Mouse (Mus musculus): ENCODE measurements at regions not wholly inside any gene's neighbourhood (a gene's known extent, or its start where the extent isn't known, plus 50 kb on each side); places are given as distances from the start of the nearest gene placed in this dataset.

DNA sequence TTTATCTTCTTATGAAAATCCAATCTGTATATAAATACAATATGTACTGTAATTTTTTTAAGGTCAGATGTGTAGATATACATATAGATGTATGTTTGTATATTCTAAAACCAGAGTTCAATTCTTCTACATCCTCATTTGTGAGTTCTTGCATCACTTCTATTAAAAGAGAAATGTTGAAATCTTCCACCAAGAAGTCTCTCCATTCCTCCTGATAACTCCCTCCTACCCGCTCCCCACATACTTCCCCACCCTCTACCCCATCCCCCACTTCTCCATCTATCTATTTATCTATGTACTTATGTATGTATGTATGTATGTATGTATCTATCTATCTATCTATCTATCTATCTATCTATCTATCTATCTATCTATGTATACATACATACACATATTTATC, 285.3 kb downstream of the Lmo4 start:
- Histone ChIP-seq H3K27me3 (ENCODE audit: insufficient read depth, low read length) (no peaks in the 10 kb centered on the region), H3K4me2 (replicated peaks; ENCODE audit: low read depth, low read length) (no peak overlapping the region), H3K27ac (ENCODE audit: low read length) (no peak overlapping the region), H3K9ac (replicated peaks; ENCODE audit: low read length) (no peak overlapping the region), H3K4me3 (ENCODE audit: low read length) (no peak overlapping the region), H3K36me3 (ENCODE audit: insufficient read depth, low read length) (no peaks in the 10 kb centered on the region), H3K4me1 (ENCODE audit: insufficient read depth, low read length) (peaks cover 5% of the 10 kb centered on the region), H3K9me3 (ENCODE audit: low read length) (no peaks in the 10 kb centered on the region)
- no peak for ATAC-seq (ENCODE audit: low FRiP score, low TSS enrichment)
- 80% methylated on average over 1 of the region's 1 CpGs for WGBS

DNA sequence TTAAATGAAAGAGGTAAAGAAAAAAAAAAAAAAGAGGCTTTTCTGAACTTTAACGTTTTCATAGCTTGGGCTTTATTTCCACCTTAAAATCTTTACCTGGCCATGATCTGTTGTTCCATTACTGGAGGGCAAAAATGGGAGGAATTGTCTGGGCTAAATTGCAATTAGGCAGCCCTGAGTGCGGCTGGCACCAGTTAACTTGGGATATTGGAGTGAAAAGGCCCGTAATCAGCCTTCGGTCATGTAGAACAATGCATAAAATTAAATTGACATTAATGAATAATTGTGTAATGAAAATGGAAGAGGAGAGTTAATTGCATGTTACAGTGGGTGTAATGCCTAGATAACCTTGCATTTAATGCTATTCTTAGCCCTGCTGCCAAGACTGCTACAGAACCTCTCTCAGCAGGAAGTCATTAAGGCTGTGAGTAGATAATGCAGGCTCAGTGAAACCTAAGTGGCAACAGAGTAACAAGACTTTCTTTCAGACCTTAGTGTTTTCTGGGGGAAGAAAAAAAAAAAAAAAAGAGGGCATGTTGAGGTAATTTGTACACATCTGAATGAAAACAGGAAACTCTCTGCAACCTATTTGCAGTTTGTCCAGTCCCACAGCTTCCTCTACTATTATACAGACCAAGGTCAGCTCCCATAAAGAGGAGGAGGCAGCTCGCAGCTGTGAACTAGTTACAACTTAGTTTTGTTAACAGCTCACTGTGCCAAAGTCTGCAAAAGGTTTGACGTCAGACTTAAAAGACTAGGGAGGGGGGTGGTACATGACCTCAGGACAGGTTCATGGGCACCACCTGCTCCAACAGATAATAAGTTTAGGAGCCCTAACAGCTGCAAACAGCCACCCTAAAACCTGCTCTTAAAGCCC, 290.4 kb downstream of the Lmo4 start:
- H3K4me3 ChIP-seq (ENCODE audit: low read length), result no peak overlapping the region
- H3K27me3 ChIP-seq (ENCODE audit: insufficient read depth, low read length), result no peaks in the 10 kb centered on the region
- H3K4me1 ChIP-seq (ENCODE audit: insufficient read depth, low read length), result peaks cover 8% of the 10 kb centered on the region
- WGBS, result 32% methylated on average over 6 of the region's 6 CpGs
- no peak overlapping the region for H3K27ac ChIP-seq (ENCODE audit: low read length)
- H3K9ac ChIP-seq (replicated peaks; ENCODE audit: low read length), result no peak overlapping the region
- ATAC-seq (ENCODE audit: low FRiP score, low TSS enrichment), result peak; percentile 74; the same call in 1 of the 2 replicates
- H3K9me3 ChIP-seq (ENCODE audit: low read length), result no peaks in the 10 kb centered on the region
- no peak overlapping the region for H3K4me2 ChIP-seq (replicated peaks; ENCODE audit: low read depth, low read length)
- no peaks in the 10 kb centered on the region for H3K36me3 ChIP-seq (ENCODE audit: insufficient read depth, low read length)

DNA sequence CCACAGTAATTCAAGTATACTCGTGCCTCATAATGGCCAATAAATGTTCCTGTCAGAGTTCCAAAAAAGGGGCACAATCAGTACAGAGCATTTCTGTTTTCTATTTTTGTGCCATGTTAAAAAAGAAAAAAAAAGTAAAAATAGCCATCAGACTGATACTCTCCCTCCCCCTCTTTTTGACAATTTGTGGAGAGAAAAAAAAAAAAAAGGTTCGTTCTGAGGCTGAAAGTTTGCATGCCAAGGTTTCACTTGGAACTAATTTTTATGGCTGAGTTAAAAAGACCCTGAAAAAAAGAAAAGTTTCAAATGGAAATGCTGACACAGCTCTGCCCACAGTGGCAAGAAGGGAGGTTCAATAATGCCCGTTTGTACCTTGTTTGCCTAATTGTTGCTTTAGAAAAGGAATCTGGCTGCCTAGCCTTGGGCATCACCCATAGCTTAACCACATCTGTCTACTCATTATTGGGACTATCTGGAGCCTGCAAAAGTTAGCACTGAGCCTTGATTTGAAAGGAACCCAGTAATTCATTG, 291.9 kb downstream of the Lmo4 start:
- Histone ChIP-seq H3K4me1 (ENCODE audit: insufficient read depth, low read length) (peaks cover 8% of the 10 kb centered on the region), H3K36me3 (ENCODE audit: insufficient read depth, low read length) (no peaks in the 10 kb centered on the region), H3K27ac (ENCODE audit: low read length) (no peak overlapping the region), H3K4me3 (ENCODE audit: low read length) (no peak overlapping the region), H3K9me3 (ENCODE audit: low read length) (no peaks in the 10 kb centered on the region), H3K27me3 (ENCODE audit: insufficient read depth, low read length) (no peaks in the 10 kb centered on the region), H3K9ac (replicated peaks; ENCODE audit: low read length) (no peak overlapping the region), H3K4me2 (replicated peaks; ENCODE audit: low read depth, low read length) (no peak overlapping the region)
- WGBS, result 53% methylated on average over 3 of the region's 3 CpGs
- ATAC-seq (ENCODE audit: low FRiP score, low TSS enrichment), result no peak

DNA sequence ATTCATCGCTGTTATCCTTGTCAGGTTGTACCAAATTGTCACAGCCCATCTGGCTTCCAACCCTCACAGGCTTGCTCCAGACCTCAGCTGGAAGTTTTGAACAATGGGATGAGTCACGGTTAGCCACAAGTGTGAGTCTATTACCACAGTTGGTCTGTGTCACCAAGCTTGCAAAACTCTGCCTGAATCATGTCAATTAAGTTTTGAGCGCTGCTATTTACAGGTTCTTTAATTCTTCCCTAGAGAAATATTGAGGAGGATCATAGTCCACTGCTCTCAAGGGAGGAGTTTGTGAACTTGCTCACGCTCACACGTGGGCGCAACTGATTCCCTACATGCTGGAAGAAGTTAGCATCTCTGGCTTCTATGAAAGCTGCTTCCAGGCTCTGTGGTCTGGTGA, 292.6 kb downstream of the Lmo4 start:
- H3K36me3 ChIP-seq (ENCODE audit: insufficient read depth, low read length), result no peaks in the 10 kb centered on the region
- WGBS, result 78% methylated on average over 6 of the region's 6 CpGs
- peaks cover 8% of the 10 kb centered on the region for H3K4me1 ChIP-seq (ENCODE audit: insufficient read depth, low read length)
- no peaks in the 10 kb centered on the region for H3K9me3 ChIP-seq (ENCODE audit: low read length)
- no peak overlapping the region for H3K4me2 ChIP-seq (replicated peaks; ENCODE audit: low read depth, low read length)
- H3K4me3 ChIP-seq (ENCODE audit: low read length), result no peak overlapping the region
- no peak overlapping the region for H3K27ac ChIP-seq (ENCODE audit: low read length)
- no peak for ATAC-seq (ENCODE audit: low FRiP score, low TSS enrichment)
- no peaks in the 10 kb centered on the region for H3K27me3 ChIP-seq (ENCODE audit: insufficient read depth, low read length)
- no peak overlapping the region for H3K9ac ChIP-seq (replicated peaks; ENCODE audit: low read length)

DNA sequence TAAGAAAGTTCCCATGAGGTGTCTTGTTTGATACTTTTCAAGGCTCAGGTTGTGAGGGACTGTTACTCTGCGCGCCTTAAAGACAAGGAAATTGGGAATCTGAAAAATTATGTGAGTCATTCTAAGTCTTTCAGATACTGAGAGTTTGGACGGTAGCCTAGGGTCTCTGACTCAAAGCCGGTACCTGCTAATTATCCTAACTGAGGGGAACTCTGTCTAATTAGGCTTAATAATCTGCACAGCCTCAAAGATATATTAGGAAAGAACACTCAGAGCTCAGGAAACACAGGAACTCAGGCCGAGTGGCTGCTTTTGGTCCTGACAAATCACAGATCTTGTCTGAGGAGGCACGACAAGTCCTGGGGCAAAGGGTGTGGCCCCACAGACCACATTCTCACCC, 295.7 kb downstream of the Lmo4 start:
- H3K4me1 ChIP-seq (ENCODE audit: insufficient read depth, low read length), result no peaks in the 10 kb centered on the region
- H3K27ac ChIP-seq (ENCODE audit: low read length), result no peak overlapping the region
- ATAC-seq (ENCODE audit: low FRiP score, low TSS enrichment), result no peak
- WGBS, result 71% methylated on average over 6 of the region's 6 CpGs
- no peaks in the 10 kb centered on the region for H3K36me3 ChIP-seq (ENCODE audit: insufficient read depth, low read length)
- no peak overlapping the region for H3K4me2 ChIP-seq (replicated peaks; ENCODE audit: low read depth, low read length)
- H3K9ac ChIP-seq (replicated peaks; ENCODE audit: low read length), result no peak overlapping the region
- H3K4me3 ChIP-seq (ENCODE audit: low read length), result no peak overlapping the region
- no peaks in the 10 kb centered on the region for H3K27me3 ChIP-seq (ENCODE audit: insufficient read depth, low read length)
- H3K9me3 ChIP-seq (ENCODE audit: low read length), result no peaks in the 10 kb centered on the region

DNA sequence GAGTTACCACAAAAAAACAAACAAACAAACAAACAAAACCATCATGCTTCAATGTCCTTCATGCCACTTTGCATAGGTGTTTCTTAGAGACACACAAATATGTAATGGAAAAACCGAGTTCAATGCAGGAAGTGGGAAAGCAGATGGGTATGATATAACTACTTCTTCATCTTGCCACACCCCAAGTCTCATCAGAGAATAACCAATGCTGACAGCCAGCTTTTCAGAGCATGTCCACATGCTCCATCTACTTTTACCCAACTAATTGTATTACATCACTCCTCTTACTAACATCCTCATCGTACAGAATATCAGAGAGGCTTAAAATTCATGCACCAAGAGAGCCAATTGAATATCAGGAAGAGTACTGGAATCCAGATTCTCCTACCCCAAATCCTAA, 301.6 kb downstream of the Lmo4 start:
- no peaks in the 10 kb centered on the region for H3K27me3 ChIP-seq (ENCODE audit: insufficient read depth, low read length)
- ATAC-seq (ENCODE audit: low FRiP score, low TSS enrichment), result no peak
- no peaks in the 10 kb centered on the region for H3K4me1 ChIP-seq (ENCODE audit: insufficient read depth, low read length)
- no peak overlapping the region for H3K4me2 ChIP-seq (replicated peaks; ENCODE audit: low read depth, low read length)
- no peak overlapping the region for H3K9ac ChIP-seq (replicated peaks; ENCODE audit: low read length)
- no peaks in the 10 kb centered on the region for H3K36me3 ChIP-seq (ENCODE audit: insufficient read depth, low read length)
- WGBS, result 88% methylated on average over 2 of the region's 2 CpGs
- H3K9me3 ChIP-seq (ENCODE audit: low read length), result no peaks in the 10 kb centered on the region
- no peak overlapping the region for H3K4me3 ChIP-seq (ENCODE audit: low read length)
- H3K27ac ChIP-seq (ENCODE audit: low read length), result no peak overlapping the region

DNA sequence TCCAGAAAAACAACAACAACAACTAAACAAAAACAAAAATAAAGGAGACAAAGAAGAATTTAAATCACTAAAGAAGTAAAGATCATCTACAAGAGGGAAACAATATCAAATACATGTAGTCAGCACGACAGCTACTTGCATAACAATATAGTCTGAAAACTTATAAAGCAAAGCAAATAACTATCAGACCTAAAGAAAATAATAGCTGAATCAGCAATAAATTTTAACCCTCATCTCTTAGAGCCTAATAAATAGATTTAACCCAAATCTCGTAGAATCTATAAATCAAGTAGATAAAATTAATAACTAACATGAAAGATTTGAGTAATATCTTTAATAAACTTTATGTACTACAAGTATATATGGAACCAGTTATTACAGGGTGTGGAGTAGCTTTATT, 324.2 kb downstream of the Lmo4 start:
- Histone ChIP-seq H3K4me1 (ENCODE audit: insufficient read depth, low read length) (no peaks in the 10 kb centered on the region), H3K9me3 (ENCODE audit: low read length) (no peaks in the 10 kb centered on the region), H3K4me2 (replicated peaks; ENCODE audit: low read depth, low read length) (no peak overlapping the region), H3K4me3 (ENCODE audit: low read length) (no peak overlapping the region), H3K9ac (replicated peaks; ENCODE audit: low read length) (no peak overlapping the region), H3K27ac (ENCODE audit: low read length) (no peak overlapping the region), H3K36me3 (ENCODE audit: insufficient read depth, low read length) (no peaks in the 10 kb centered on the region), H3K27me3 (ENCODE audit: insufficient read depth, low read length) (no peaks in the 10 kb centered on the region)
- no peak for ATAC-seq (ENCODE audit: low FRiP score, low TSS enrichment)
- 80% methylated on average over 2 of the region's 2 CpGs for WGBS

DNA sequence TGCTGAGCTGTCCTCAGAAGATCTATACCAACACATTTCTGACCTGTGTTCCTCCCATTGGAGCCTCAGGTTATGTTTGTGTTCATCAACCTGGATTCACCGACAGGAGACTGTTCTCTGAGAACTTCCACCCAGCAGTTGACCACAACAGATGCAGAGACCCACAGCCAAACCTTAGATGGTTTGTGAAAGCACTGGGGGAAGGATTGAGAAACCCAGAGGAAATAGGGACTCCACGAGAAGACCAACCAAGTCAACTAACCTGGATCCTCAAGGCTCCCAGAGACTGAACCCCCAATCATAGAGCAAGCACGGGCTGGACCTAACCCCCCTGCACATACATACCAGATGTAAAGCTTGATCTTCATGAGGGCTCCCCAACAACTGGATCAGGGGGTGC, 331.1 kb downstream of the Lmo4 start:
- H3K9ac ChIP-seq (replicated peaks; ENCODE audit: low read length), result no peak overlapping the region
- H3K9me3 ChIP-seq (ENCODE audit: low read length), result no peaks in the 10 kb centered on the region
- no peaks in the 10 kb centered on the region for H3K4me1 ChIP-seq (ENCODE audit: insufficient read depth, low read length)
- 93% methylated on average over 3 of the region's 3 CpGs for WGBS
- no peak for ATAC-seq (ENCODE audit: low FRiP score, low TSS enrichment)
- no peaks in the 10 kb centered on the region for H3K27me3 ChIP-seq (ENCODE audit: insufficient read depth, low read length)
- no peak overlapping the region for H3K4me2 ChIP-seq (replicated peaks; ENCODE audit: low read depth, low read length)
- H3K36me3 ChIP-seq (ENCODE audit: insufficient read depth, low read length), result no peaks in the 10 kb centered on the region
- no peak overlapping the region for H3K4me3 ChIP-seq (ENCODE audit: low read length)
- H3K27ac ChIP-seq (ENCODE audit: low read length), result no peak overlapping the region

DNA sequence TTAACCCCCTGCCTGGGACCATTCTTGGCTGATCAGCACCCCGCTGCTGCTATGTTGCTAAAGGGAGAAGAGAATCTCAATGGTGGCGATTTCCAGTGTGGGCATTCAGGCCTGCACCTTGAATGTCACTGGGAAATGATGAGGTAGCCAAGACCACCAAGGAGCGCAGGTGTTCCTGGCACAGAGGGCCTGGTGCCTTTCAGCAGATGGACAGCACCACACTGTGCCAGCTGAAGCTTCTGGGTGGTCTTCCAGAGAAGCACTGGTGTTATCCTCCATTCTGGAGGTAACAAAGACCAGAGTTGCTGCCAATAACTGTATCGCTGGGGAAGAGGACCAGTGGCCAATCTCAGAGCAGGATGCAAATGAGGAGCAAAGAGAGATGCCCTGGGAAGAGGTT, 338.5 kb downstream of the Lmo4 start:
- WGBS, result 82% methylated on average over 4 of the region's 4 CpGs
- H3K9me3 ChIP-seq (ENCODE audit: low read length), result no peaks in the 10 kb centered on the region

DNA sequence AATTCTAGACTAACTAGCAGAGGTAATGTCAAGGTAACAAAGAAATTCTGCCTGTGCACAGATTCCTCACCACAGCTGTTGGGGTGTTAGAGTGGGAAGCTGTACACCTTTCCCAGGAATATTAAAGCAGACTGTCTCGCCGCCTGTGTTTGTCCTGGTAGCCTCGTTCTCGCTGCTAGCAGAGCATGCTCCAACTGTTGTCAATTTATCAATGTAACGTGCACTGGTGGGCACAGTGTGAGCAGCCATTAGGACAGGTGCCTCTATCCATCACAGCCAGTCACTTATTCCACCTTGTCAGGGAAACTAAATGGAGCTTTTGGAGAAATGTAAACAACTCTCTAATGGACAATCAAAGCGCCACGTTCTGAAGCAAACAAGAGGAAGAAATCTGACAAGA, 339.4 kb downstream of the Lmo4 start:
- Histone ChIP-seq H3K4me3 (ENCODE audit: low read length) (no peak overlapping the region), H3K4me2 (replicated peaks; ENCODE audit: low read depth, low read length) (no peak overlapping the region), H3K9me3 (ENCODE audit: low read length) (no peaks in the 10 kb centered on the region), H3K4me1 (ENCODE audit: insufficient read depth, low read length) (peaks cover 17% of the 10 kb centered on the region; the same call in 1 of the 2 replicates), H3K27me3 (ENCODE audit: insufficient read depth, low read length) (no peaks in the 10 kb centered on the region), H3K27ac (ENCODE audit: low read length) (no peak overlapping the region), H3K9ac (replicated peaks; ENCODE audit: low read length) (no peak overlapping the region), H3K36me3 (ENCODE audit: insufficient read depth, low read length) (no peaks in the 10 kb centered on the region)
- WGBS, result 72% methylated on average over 7 of the region's 7 CpGs
- no peak for ATAC-seq (ENCODE audit: low FRiP score, low TSS enrichment)

More for the DNA sequence above, 338.5 kb downstream of the Lmo4 start:
- ATAC-seq (ENCODE audit: low FRiP score, low TSS enrichment), result no peak
- Histone ChIP-seq H3K27ac (ENCODE audit: low read length) (no peak overlapping the region), H3K4me2 (replicated peaks; ENCODE audit: low read depth, low read length) (no peak overlapping the region), H3K27me3 (ENCODE audit: insufficient read depth, low read length) (no peaks in the 10 kb centered on the region), H3K4me3 (ENCODE audit: low read length) (no peak overlapping the region), H3K4me1 (ENCODE audit: insufficient read depth, low read length) (peaks cover 17% of the 10 kb centered on the region; the same call in 1 of the 2 replicates), H3K9ac (replicated peaks; ENCODE audit: low read length) (no peak overlapping the region), H3K36me3 (ENCODE audit: insufficient read depth, low read length) (no peaks in the 10 kb centered on the region)
